In genomic region chr8:11559511-11559910, GRCm38 (mm10) we compare ENCODE assay signal across 9 mouse cellular contexts. TPM values are rescaled to one million over a fixed set of nuclear protein-coding genes. Genes with fewer than 3 reads are reported as not detected.
DNase-seq lines count a peak whose midpoint lies in the region; ATAC-seq lines count a peak whose summit lies in the region.
"Had no signal": no experiment of that assay in that cellular context is flagged by ENCODE, and none has a peak within 500 bp of the region (broad histone marks: within the 10 kb centered on the region; RNA-seq: fewer than 3 reads in every experiment).

No protein-coding gene starts in this region.

- H3K27ac ChIP-seq in heart, embryonic 16.5 days (ENCODE audit: low read length), result no peak overlapping the region
- no peak overlapping the region for H3K27ac ChIP-seq in neural tube, embryonic 12.5 days
- H3K27ac ChIP-seq in limb, embryonic 13.5 days, result no peak overlapping the region
- no peak overlapping the region for H3K27ac ChIP-seq in stomach, embryonic 16.5 days (ENCODE audit: low read length)

- peak overlapping the region; percentile 81; the same call in 1 of the 2 replicates for H3K9ac ChIP-seq in heart, embryonic 16.5 days (ENCODE audit: low read length)
- H3K9ac ChIP-seq in neural tube, embryonic 12.5 days, result no peak overlapping the region
- H3K9ac ChIP-seq in limb, embryonic 13.5 days, result 0 out of 2 replicates have a peak overlapping the region, but pooled peaks have one; percentile 1
- peak overlapping the region; percentile 7; the same call in 1 of the 2 replicates for H3K9ac ChIP-seq in stomach, embryonic 16.5 days (ENCODE audit: low read length)

- H3K4me1 ChIP-seq in heart, embryonic 16.5 days (ENCODE audit: control insufficient read depth, insufficient read depth, low read length), result peaks cover 17% of the 10 kb centered on the region
- H3K4me1 ChIP-seq in neural tube, embryonic 12.5 days, result peaks cover 15% of the 10 kb centered on the region
- peaks cover 20% of the 10 kb centered on the region for H3K4me1 ChIP-seq in limb, embryonic 13.5 days
- peaks cover 16% of the 10 kb centered on the region for H3K4me1 ChIP-seq in stomach, embryonic 16.5 days (ENCODE audit: control insufficient read depth, insufficient read depth, low read length)

- H3K4me3 ChIP-seq in heart, embryonic 16.5 days (ENCODE audit: low read length), result no peak overlapping the region; the same call in 1 of the 2 replicates
- H3K4me3 ChIP-seq in neural tube, embryonic 12.5 days, result no peak overlapping the region
- H3K4me3 ChIP-seq in limb, embryonic 13.5 days, result peak overlapping the region; percentile 97
- no peak overlapping the region for H3K4me3 ChIP-seq in stomach, embryonic 16.5 days (replicated peaks; ENCODE audit: low read length)

- peaks cover 22% of the 10 kb centered on the region for H3K36me3 ChIP-seq in heart, embryonic 16.5 days (ENCODE audit: control insufficient read depth, insufficient read depth)
- peaks cover 28% of the 10 kb centered on the region for H3K36me3 ChIP-seq in neural tube, embryonic 12.5 days
- H3K36me3 ChIP-seq in limb, embryonic 13.5 days, result peaks cover 28% of the 10 kb centered on the region
- peaks cover 19% of the 10 kb centered on the region for H3K36me3 ChIP-seq in stomach, embryonic 16.5 days (ENCODE audit: control insufficient read depth, insufficient read depth, low read length)

- 0 out of 2 replicates have a peak, but pooled peaks cover under 1% of the 10 kb centered on the region for H3K9me3 ChIP-seq in heart, embryonic 16.5 days (replicated peaks; ENCODE audit: control insufficient read depth, low read length)
- no peaks in the 10 kb centered on the region for H3K9me3 ChIP-seq in neural tube, embryonic 12.5 days
- no peaks in the 10 kb centered on the region; the same call in 1 of the 2 replicates for H3K9me3 ChIP-seq in limb, embryonic 13.5 days
- no peaks in the 10 kb centered on the region for H3K9me3 ChIP-seq in stomach, embryonic 16.5 days (replicated peaks; ENCODE audit: control insufficient read depth, low read length)

- no peak for DNase-seq in heart, adult 18-20 months
- no peak for DNase-seq in neural tube, embryonic 10.5 days (ENCODE audit: extremely low spot score, low spot score)
- DNase-seq in adrenal gland, adult 18-20 months (ENCODE audit: low spot score in 2 of 2), result no peak
- DNase-seq: adrenal gland, adult 8-10 months had no signal

- ATAC-seq in heart, embryonic 16.5 days (replicated peaks; ENCODE audit: extremely low read depth, insufficient read depth, low FRiP score), result no peak
- ATAC-seq in neural tube, embryonic 12.5 days (ENCODE audit: low FRiP score, low read depth), result no peak
- no peak for ATAC-seq in limb, embryonic 13.5 days (ENCODE audit: low FRiP score, low read depth)
- no peak for ATAC-seq in stomach, embryonic 16.5 days (ENCODE audit: insufficient read depth, low FRiP score)
- no peak for ATAC-seq in activated CD4-positive, CD25-positive, alpha-beta regulatory T cell, adult 4 months

- H3K27me3 ChIP-seq in heart, embryonic 16.5 days (ENCODE audit: control insufficient read depth, insufficient read depth, low read length), result no peaks in the 10 kb centered on the region
- H3K27me3 ChIP-seq in neural tube, embryonic 12.5 days (replicated peaks), result no peaks in the 10 kb centered on the region
- H3K27me3 ChIP-seq in limb, embryonic 13.5 days, result no peaks in the 10 kb centered on the region
- H3K27me3 ChIP-seq in stomach, embryonic 16.5 days (ENCODE audit: control insufficient read depth, insufficient read depth, low read length), result no peaks in the 10 kb centered on the region

- peak overlapping the region; percentile 79; the same call in 1 of the 2 replicates for H3K4me2 ChIP-seq in heart, embryonic 16.5 days (ENCODE audit: low read depth, low read length)
- H3K4me2 ChIP-seq in neural tube, embryonic 12.5 days (replicated peaks), result peak overlapping the region; percentile 75; the same call in 1 of the 2 replicates
- peak overlapping the region; percentile 74 for H3K4me2 ChIP-seq in limb, embryonic 13.5 days (replicated peaks)
- peak overlapping the region; percentile 76 for H3K4me2 ChIP-seq in stomach, embryonic 16.5 days (ENCODE audit: low read depth, low read length)

- WGBS in heart, embryonic 16.5 days, result 49% methylated on average over 3 of the region's 3 CpGs
- WGBS in neural tube, embryonic 12.5 days, result 85% methylated on average over 3 of the region's 3 CpGs
- WGBS in limb, embryonic 13.5 days, result 73% methylated on average over 3 of the region's 3 CpGs
- 59% methylated on average over 3 of the region's 3 CpGs for WGBS in stomach, embryonic 16.5 days

RNA-seq across cellular contexts. Expression of gene Ing1, which starts 4.1 kb away (rescaled TPM):
- polyA plus RNA-seq in heart, embryonic 16.5 days (2015; fragmentation: Nextera tagmentation; extraction: Ambion mirVana), result 26.3 and 29.1 TPM in 2 replicates
- 10 to 100 TPM; 16.2 to 18.3 TPM for total RNA-seq in heart, adult 18-20 months (2021)
- polyA plus RNA-seq in neural tube, embryonic 12.5 days (2016; fragmentation: Nextera tagmentation; extraction: Ambion mirVana), result 59.1 and 59.8 TPM in 2 replicates
- polyA plus RNA-seq in limb, embryonic 13.5 days (2015; fragmentation: Nextera tagmentation; extraction: Ambion mirVana), result 37.9 and 42.5 TPM in 2 replicates
- 24.7 and 24.9 TPM in 2 replicates for polyA plus RNA-seq in stomach, embryonic 16.5 days (2015; fragmentation: Nextera tagmentation; extraction: Ambion mirVana)
- total RNA-seq in adrenal gland, adult 18-20 months (2021), result 10 to 100 TPM; 30.3 to 36.6 TPM
- 10 to 100 TPM; 59.6 to 65.6 TPM for polyA plus RNA-seq in activated CD4-positive, CD25-positive, alpha-beta regulatory T cell, adult 4 months (2017; shearing (Covaris generic))

RNA-seq across cellular contexts. Expression of gene Cars2, which starts 8.9 kb away (rescaled TPM):
- polyA plus RNA-seq in heart, embryonic 16.5 days (2015; fragmentation: Nextera tagmentation; extraction: Ambion mirVana), result 33.2 and 36.0 TPM in 2 replicates
- 10 to 100 TPM; 51.6 to 52.2 TPM for total RNA-seq in heart, adult 18-20 months (2021)
- 20.7 and 22.7 TPM in 2 replicates for polyA plus RNA-seq in neural tube, embryonic 12.5 days (2016; fragmentation: Nextera tagmentation; extraction: Ambion mirVana)
- polyA plus RNA-seq in limb, embryonic 13.5 days (2015; fragmentation: Nextera tagmentation; extraction: Ambion mirVana), result 23.3 and 25.3 TPM in 2 replicates
- 24.3 and 26.9 TPM in 2 replicates for polyA plus RNA-seq in stomach, embryonic 16.5 days (2015; fragmentation: Nextera tagmentation; extraction: Ambion mirVana)
- 10 to 100 TPM; 49.3 to 54.2 TPM for total RNA-seq in adrenal gland, adult 18-20 months (2021)
- polyA plus RNA-seq in activated CD4-positive, CD25-positive, alpha-beta regulatory T cell, adult 4 months (2017; shearing (Covaris generic)), result 10 to 100 TPM; 11.2 to 15.7 TPM
